Mouse (Mus musculus): ENCODE measurements around the gene 1700021F05Rik.
A peak's percentile ranks its signal among the peaks of the same experiment; 100 is the strongest.

1700021F05Rik gene

GRCm38 (mm10) chr10:43540442-43541152, at the start of gene 1700021F05Rik:
TSS of gene 1700021F05Rik (minus strand) at chr10:43540994.
- peak; percentile 97 to 98 for DNase-seq

- peak; percentile 25 to 43 for DNase-seq
Measured at GRCm38 (mm10) chr10:43588470-43589177, 47.8 kb upstream of the 1700021F05Rik start.

- no peak for DNase-seq
Measured at GRCm38 (mm10) chr10:43584538-43584937, 43.7 kb upstream of the 1700021F05Rik start.

- no peak for DNase-seq
Measured at GRCm38 (mm10) chr10:43581260-43581659, 40.5 kb upstream of the 1700021F05Rik start.

- DNase-seq: peak; percentile 43 to 59
Measured at GRCm38 (mm10) chr10:43580649-43581078, 39.9 kb upstream of the 1700021F05Rik start.

GRCm38 (mm10) chr10:43579381-43580261, 38.8 kb upstream of the 1700021F05Rik start:
- DNase-seq: peak; percentile 49 to 69

GRCm38 (mm10) chr10:43578754-43579380, 38.1 kb upstream of the 1700021F05Rik start:
- DNase-seq: peak; percentile 81 to 88

- peak; percentile 47 to 72 for DNase-seq
Measured at GRCm38 (mm10) chr10:43578366-43578753, 37.6 kb upstream of the 1700021F05Rik start.

GRCm38 (mm10) chr10:43577997-43578331, 37.2 kb upstream of the 1700021F05Rik start, which contains the start of gene Cd24a:
TSS of gene Cd24a (plus strand) at chr10:43578284.
- DNase-seq: no peak

GRCm38 (mm10) chr10:43577299-43577996, 36.7 kb upstream of the 1700021F05Rik start:
- peak; percentile 40 to 53 for DNase-seq

- DNase-seq: peak; percentile 81 to 92
Measured at GRCm38 (mm10) chr10:43574956-43575355, 34.2 kb upstream of the 1700021F05Rik start.

GRCm38 (mm10) chr10:43574352-43574751, 33.6 kb upstream of the 1700021F05Rik start:
- DNase-seq: no peak

- no peak for DNase-seq
Measured at GRCm38 (mm10) chr10:43561311-43561710, 20.5 kb upstream of the 1700021F05Rik start.

- DNase-seq: peak in 1 of 2 experiments; percentile 45
Measured at GRCm38 (mm10) chr10:43560765-43561164, 20.0 kb upstream of the 1700021F05Rik start.

GRCm38 (mm10) chr10:43559313-43559712, 18.5 kb upstream of the 1700021F05Rik start:
- DNase-seq: no peak

GRCm38 (mm10) chr10:43557630-43558165, 16.9 kb upstream of the 1700021F05Rik start:
- DNase-seq: no peak

- DNase-seq: no peak
Measured at GRCm38 (mm10) chr10:43551388-43551787, 10.6 kb upstream of the 1700021F05Rik start.

GRCm38 (mm10) chr10:43550923-43551322, 10.1 kb upstream of the 1700021F05Rik start:
- no peak for DNase-seq

- peak in 1 of 2 experiments; percentile 35 for DNase-seq
Measured at GRCm38 (mm10) chr10:43549411-43549810, 8.6 kb upstream of the 1700021F05Rik start.

GRCm38 (mm10) chr10:43541153-43541544, 355 bp upstream of the 1700021F05Rik start:
- DNase-seq: no peak

- peak in 1 of 2 experiments; percentile 32 for DNase-seq
Measured at GRCm38 (mm10) chr10:43539746-43540310, 966 bp downstream of the 1700021F05Rik start.

Measured in kidney, postnatal 36 days (tissue).